Mouse (Mus musculus) layer of hippocampus, adult 18-20 months (tissue): ENCODE measurements at regions not wholly inside any gene's neighbourhood (a gene's known extent, or its start where the extent isn't known, plus 50 kb on each side); places are given as distances from the start of the nearest gene placed in this dataset.

ENCODE experiments used
- DNase-seq, 2 experiments: peaks; one replicate each; pipeline ENCODE4 v3.0.0; 2022; ENCODE audit warnings: low spot score in 2 of 2

GRCm38 (mm10) chr5:42620698-42621097 is 552.9 kb downstream of the Gm16223 start:
- DNase-seq, result no peak

GRCm38 (mm10) chr5:42636162-42636823 is 568.5 kb downstream of the Gm16223 start:
- no peak for DNase-seq

GRCm38 (mm10) chr5:42656460-42656859 is 576.5 kb upstream of the Cpeb2 start:
- no peak for DNase-seq

- no peak for DNase-seq
Observed at GRCm38 (mm10) chr5:42659994-42660393, 573.0 kb upstream of the Cpeb2 start.

GRCm38 (mm10) chr5:42679617-42680016 is 553.4 kb upstream of the Cpeb2 start:
- no peak for DNase-seq

DNA sequence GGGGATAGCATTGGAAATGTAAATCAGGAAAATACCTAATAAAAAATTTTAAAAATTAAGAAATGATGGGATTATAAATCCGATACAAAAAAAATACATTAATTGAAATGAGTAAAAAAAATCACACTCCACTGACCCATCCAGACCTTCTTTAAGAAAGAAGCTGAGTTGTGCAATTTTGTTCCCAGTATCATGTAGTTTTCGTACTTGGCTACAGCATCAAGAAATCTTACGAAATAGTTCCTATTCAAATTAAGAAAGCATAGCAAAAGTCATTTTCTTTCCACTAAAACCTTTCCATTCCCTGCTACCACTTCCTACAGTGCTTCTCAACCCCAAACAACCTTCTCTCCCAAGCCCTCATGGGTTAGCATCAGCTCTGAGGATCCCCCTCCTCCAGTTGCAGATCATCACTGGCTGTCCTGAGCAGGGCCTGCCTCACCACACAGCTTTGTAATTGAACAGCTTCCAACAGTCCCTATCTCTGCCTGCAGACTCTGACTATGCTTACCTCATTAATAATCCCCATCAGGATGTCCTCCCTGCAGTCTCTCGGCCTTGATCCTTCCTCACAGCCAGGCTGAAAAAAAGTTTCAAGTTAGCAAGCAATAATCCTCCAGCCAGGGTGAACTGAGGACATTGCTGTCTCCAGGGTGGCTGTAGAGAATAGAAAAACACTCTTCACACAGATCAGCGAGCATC is 547.5 kb upstream of the Cpeb2 start:
- DNase-seq, result no peak

GRCm38 (mm10) chr5:42687176-42687575 is 545.8 kb upstream of the Cpeb2 start:
- DNase-seq, result no peak
